Mouse (Mus musculus) E14TG2a.4 (cell line): ENCODE measurements around the gene Sumf1.

ENCODE experiments used
- CTCF ChIP-seq: conservative IDR thresholded peaks from 2 replicates; pipeline ENCODE4 v1.5.1; 2014; ENCODE audit warnings: low read length
- NANOG ChIP-seq: IDR thresholded peaks from 2 replicates; pipeline ENCODE4 v1.6.1; 2014; ENCODE audit warnings: borderline replicate concordance, low read length, mixed read lengths

- TF ChIP-seq CTCF (no peak), NANOG (no peak)
Measured at GRCm38 (mm10) chr6:108190690-108191089, 5.3 kb upstream of the Sumf1 start.
